Mouse (Mus musculus) heart, postnatal 0 days (tissue): ENCODE measurements at regions not wholly inside any gene's neighbourhood (a gene's known extent, or its start where the extent isn't known, plus 50 kb on each side); places are given as distances from the start of the nearest gene placed in this dataset.

Source experiments
- ATAC-seq: fragments of 200-750 bp; cut with Nextera tagmentation; 2 replicates; pipeline ENCODE4 v1.8.0; 2017; ENCODE audit warnings: low read depth, moderate number of reproducible peaks, moderate library complexity; ENCODE audit not compliant: insufficient read depth
- DNase-seq: peaks from one replicate; pipeline ENCODE4 v3.0.0-alpha.2; 2016; ENCODE audit warnings: low spot score
- H3K27ac ChIP-seq: fragments of 300-500 bp; sonication (generic); 2 replicates; pipeline ENCODE4 v1.5.1; 2014; ENCODE audit warnings: low read depth, mild to moderate bottlenecking
- H3K27me3 ChIP-seq: fragments of 300-500 bp; sonication (generic); 2 replicates; pipeline ENCODE4 v1.6.1; 2014; ENCODE audit warnings: low read length, mixed read lengths; ENCODE audit not compliant: control insufficient read depth, insufficient read depth
- H3K36me3 ChIP-seq: fragments of 300-500 bp; sonication (generic); replicated peaks from 2 replicates; pipeline ENCODE4 v1.6.1; 2014; ENCODE audit warnings: low read length, mixed read lengths; ENCODE audit not compliant: control insufficient read depth, insufficient read depth
- H3K4me1 ChIP-seq: fragments of 300-500 bp; sonication (generic); 2 replicates; pipeline ENCODE4 v1.6.1; 2014; ENCODE audit warnings: antibody characterized with exemption; ENCODE audit not compliant: control insufficient read depth, insufficient read depth
- H3K4me2 ChIP-seq: fragments of 300-500 bp; sonication (generic); 2 replicates; pipeline ENCODE4 v1.6.1; 2014; ENCODE audit warnings: low read depth, mild to moderate bottlenecking, low read length, moderate library complexity
- H3K4me3 ChIP-seq: fragments of 300-500 bp; sonication (generic); 2 replicates; pipeline ENCODE4 v1.5.1; 2014; ENCODE audit warnings: low read depth, low read length
- H3K9ac ChIP-seq: fragments of 300-500 bp; sonication (generic); replicated peaks from 2 replicates; pipeline ENCODE4 v1.6.1; 2014; ENCODE audit warnings: low read depth, low read length, mixed read lengths
- H3K9me3 ChIP-seq: fragments of 300-500 bp; sonication (generic); replicated peaks from 2 replicates; pipeline ENCODE4 v1.6.1; 2016; ENCODE audit warnings: low read length; ENCODE audit not compliant: control insufficient read depth
- CTCF ChIP-seq: IDR thresholded peaks from 2 replicates; pipeline ENCODE4 v1.5.1; 2016; ENCODE audit warnings: antibody characterized with exemption, control low read depth, low read depth
- EP300 ChIP-seq: IDR thresholded peaks from 2 replicates; pipeline ENCODE4 v1.6.1; 2016; ENCODE audit warnings: antibody characterized with exemption, low read depth
- WGBS: fragments of 180-500 bp; shearing (Covaris S2); extraction: QIAGEN DNeasy Blood & Tissue Kit; methylation state at CpG from one replicate; pipeline ENCODE4 v1.1.7; 2014; 5-methylcytosine and 5-hydroxymethylcytosine counted together

GRCm38 (mm10) chr2:169389611-169390010 lies 197.9 kb downstream of the Gm11011 start:
- 81% methylated on average over 4 of the region's 4 CpGs for WGBS
- DNase-seq (no peak), ATAC-seq (no peak)
- no peaks in the 10 kb centered on the region for H3K4me1 ChIP-seq
- H3K27me3 ChIP-seq, result no peaks in the 10 kb centered on the region
- H3K4me3 ChIP-seq, result no peak overlapping the region
- H3K9me3 ChIP-seq, result no peaks in the 10 kb centered on the region
- no peak overlapping the region for H3K27ac ChIP-seq
- no peaks in the 10 kb centered on the region for H3K36me3 ChIP-seq
- no peak overlapping the region for H3K4me2 ChIP-seq
- TF ChIP-seq CTCF (no peak), EP300 (no peak)
- no peak overlapping the region for H3K9ac ChIP-seq

DNA sequence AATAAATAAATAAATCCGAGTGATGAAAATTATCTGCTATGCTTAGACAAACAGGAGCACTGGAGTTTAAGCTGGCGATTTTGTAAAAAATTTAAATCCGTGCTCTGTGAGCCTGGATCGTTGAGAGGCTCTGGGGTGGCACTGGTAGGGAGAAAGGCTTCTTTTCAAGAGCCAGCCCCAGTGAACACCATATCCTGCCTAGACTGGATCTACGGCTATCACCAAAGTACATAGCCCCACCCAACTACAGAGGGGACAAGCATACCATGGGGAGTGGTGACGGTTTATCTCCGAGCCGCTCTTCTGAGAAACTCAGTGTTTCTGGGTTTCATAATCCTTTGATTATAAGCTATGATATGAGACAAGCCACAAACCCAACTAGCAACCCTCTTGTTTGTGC lies 199.0 kb downstream of the Gm11011 start:
- ATAC-seq, result no peak
- Histone ChIP-seq H3K9ac (no peak overlapping the region), H3K36me3 (no peaks in the 10 kb centered on the region), H3K27me3 (no peaks in the 10 kb centered on the region), H3K4me3 (no peak overlapping the region), H3K9me3 (0 out of 2 replicates have a peak, but pooled peaks cover 4% of the 10 kb centered on the region), H3K4me2 (no peak overlapping the region), H3K27ac (no peak overlapping the region), H3K4me1 (no peaks in the 10 kb centered on the region)
- 71% methylated on average over 8 of the region's 8 CpGs for WGBS
- DNase-seq, result no peak
- no peak for TF ChIP-seq EP300
- TF ChIP-seq CTCF, result no peak

GRCm38 (mm10) chr2:169387765-169388518 lies 199.6 kb downstream of the Gm11011 start:
- H3K4me2 ChIP-seq, result no peak overlapping the region
- 78% methylated on average over 23 of the region's 23 CpGs for WGBS

GRCm38 (mm10) chr2:169383701-169384100 lies 203.8 kb downstream of the Gm11011 start:
- no peak overlapping the region for H3K4me2 ChIP-seq
- no peaks in the 10 kb centered on the region for H3K36me3 ChIP-seq
- H3K4me1 ChIP-seq, result no peaks in the 10 kb centered on the region
- no peak overlapping the region for H3K27ac ChIP-seq
- no peaks in the 10 kb centered on the region for H3K27me3 ChIP-seq
- H3K4me3 ChIP-seq, result no peak overlapping the region
- H3K9ac ChIP-seq, result no peak overlapping the region
- no peak for TF ChIP-seq EP300
- TF ChIP-seq CTCF, result peak; percentile 5; the same call in 1 of the 2 replicates
- 79% methylated on average over 3 of the region's 3 CpGs for WGBS
- DNase-seq (no peak), ATAC-seq (no peak)
- H3K9me3 ChIP-seq, result 0 out of 2 replicates have a peak, but pooled peaks cover 5% of the 10 kb centered on the region

More at GRCm38 (mm10) chr2:169387765-169388518, 199.6 kb downstream of the Gm11011 start:
- Histone ChIP-seq H3K27ac (no peak overlapping the region), H3K27me3 (no peaks in the 10 kb centered on the region), H3K36me3 (no peaks in the 10 kb centered on the region), H3K9ac (no peak overlapping the region), H3K4me3 (no peak overlapping the region), H3K9me3 (0 out of 2 replicates have a peak, but pooled peaks cover 5% of the 10 kb centered on the region), H3K4me1 (no peaks in the 10 kb centered on the region)
- DNase-seq (no peak), ATAC-seq (no peak)
- no peak for TF ChIP-seq CTCF
- TF ChIP-seq EP300, result no peak

GRCm38 (mm10) chr2:169373069-169373468 lies 214.5 kb downstream of the Gm11011 start:
- H3K4me1 ChIP-seq, result no peaks in the 10 kb centered on the region
- H3K4me2 ChIP-seq, result no peak overlapping the region
- no peak overlapping the region for H3K27ac ChIP-seq
- WGBS, result 87% methylated on average over 7 of the region's 7 CpGs
- no peaks in the 10 kb centered on the region for H3K36me3 ChIP-seq
- DNase-seq, result no peak
- no peak for ATAC-seq
- no peak overlapping the region for H3K4me3 ChIP-seq
- H3K27me3 ChIP-seq, result no peaks in the 10 kb centered on the region
- TF ChIP-seq EP300 (no peak), CTCF (no peak)
- no peak overlapping the region for H3K9ac ChIP-seq
- no peaks in the 10 kb centered on the region for H3K9me3 ChIP-seq

- Histone ChIP-seq H3K4me2 (no peak overlapping the region), H3K27me3 (no peaks in the 10 kb centered on the region), H3K4me3 (no peak overlapping the region), H3K36me3 (no peaks in the 10 kb centered on the region), H3K9me3 (no peaks in the 10 kb centered on the region), H3K9ac (no peak overlapping the region), H3K27ac (no peak overlapping the region), H3K4me1 (no peaks in the 10 kb centered on the region)
- ATAC-seq, result no peak
- DNase-seq, result no peak
- no peak for TF ChIP-seq EP300
- no peak for TF ChIP-seq CTCF
- 61% methylated on average over 4 of the region's 4 CpGs for WGBS
These were observed 222.5 kb downstream of the Gm11011 start for GRCm38 (mm10) chr2:169365046-169365445.
